Mouse (Mus musculus) urinary bladder, adult 2 months (tissue): ENCODE results near the gene Uqcc2. TPM values are rescaled to one million over a fixed set of nuclear protein-coding genes. Genes with fewer than 3 reads are reported as not detected.

ENCODE experiments used
- DNase-seq: peaks from one replicate; pipeline ENCODE4 v3.0.0; 2022; ENCODE audit warnings: low spot score
- polyA plus RNA-seq: library from polyadenylated mRNA; depleted of rRNA; stranded (reverse); fragments of >200 nt; gene quantifications from 2 replicates; pipeline ENCODE4 v1.2.3, GENCODE M21; 2012; rRNA removed

Uqcc2 gene
- 175 and 243 TPM in 2 replicates for polyA plus RNA-seq

DNA sequence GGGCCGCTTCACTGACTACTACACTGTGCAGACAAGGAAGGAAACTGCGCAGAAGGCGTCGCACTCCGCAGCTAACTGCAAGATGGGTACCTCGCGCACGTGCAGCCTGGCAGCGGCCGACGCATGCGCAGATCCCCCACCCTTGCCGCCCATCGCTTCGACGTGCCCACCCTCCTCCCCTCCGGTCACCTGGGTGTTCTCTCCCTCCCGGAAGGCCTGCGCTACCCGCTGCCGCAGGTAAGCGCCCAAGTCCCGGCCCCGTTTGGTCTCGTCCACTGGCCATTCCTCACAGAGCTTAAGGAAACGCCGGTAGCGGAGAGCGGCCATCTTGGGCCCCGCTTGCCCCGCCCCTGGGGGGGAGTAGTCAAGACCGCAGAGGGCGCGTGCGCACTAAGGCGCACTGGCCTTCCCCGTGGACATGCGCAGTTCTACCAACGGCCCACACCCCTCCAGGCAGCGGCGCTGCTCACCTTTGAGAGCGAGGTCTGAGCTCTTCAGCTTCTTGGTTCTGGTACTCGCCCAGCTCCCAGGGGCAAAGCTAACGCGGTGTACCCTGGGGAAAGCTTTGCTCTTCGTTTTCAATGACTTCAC is at the start of gene Uqcc2:
TSS of gene Uqcc2 (minus strand) at position 366 of the 591 bp plus-strand sequence.
- DNase-seq, result peak; percentile 97

DNA sequence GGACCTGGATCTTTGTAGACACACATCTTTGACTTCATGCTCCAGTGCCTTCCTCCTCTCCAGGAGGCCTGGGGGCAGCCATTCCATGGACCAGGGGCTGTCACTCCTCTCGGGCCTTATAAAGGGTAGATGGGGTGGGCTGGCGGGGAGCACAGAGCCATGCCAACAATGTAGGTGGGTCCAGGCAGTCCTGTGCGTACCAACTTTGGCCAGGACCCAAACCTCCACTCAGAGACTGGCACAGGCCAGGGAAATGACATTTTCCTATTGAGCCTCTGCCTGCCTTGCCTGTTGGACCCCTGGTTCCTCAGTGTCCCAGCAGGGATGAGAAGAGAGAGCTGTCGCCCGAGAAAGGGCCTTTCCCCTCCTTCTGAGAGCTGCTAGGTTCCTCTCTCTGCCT is 48.7 kb upstream of the Uqcc2 start:
- DNase-seq, result no peak

DNA sequence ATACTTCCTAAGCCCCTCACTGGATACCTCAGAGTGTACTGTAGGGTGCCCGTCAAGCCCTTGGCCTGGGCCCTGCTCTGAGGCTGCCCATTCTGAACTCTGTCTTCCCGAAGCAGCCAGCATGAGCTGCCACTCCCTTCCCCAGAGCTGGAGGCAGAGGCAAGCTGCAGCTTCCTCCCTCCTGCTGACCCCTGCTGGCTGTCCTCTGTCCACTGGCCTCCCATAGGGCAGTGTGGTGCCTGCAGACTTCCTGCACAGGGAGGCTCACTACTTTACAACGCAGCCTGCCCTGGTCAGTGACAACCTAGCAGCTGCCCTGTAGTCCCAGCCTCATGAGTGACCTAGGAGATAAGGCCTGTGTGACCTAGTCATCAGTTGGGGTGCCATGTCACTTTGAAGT is 48.0 kb upstream of the Uqcc2 start:
- no peak for DNase-seq

DNA sequence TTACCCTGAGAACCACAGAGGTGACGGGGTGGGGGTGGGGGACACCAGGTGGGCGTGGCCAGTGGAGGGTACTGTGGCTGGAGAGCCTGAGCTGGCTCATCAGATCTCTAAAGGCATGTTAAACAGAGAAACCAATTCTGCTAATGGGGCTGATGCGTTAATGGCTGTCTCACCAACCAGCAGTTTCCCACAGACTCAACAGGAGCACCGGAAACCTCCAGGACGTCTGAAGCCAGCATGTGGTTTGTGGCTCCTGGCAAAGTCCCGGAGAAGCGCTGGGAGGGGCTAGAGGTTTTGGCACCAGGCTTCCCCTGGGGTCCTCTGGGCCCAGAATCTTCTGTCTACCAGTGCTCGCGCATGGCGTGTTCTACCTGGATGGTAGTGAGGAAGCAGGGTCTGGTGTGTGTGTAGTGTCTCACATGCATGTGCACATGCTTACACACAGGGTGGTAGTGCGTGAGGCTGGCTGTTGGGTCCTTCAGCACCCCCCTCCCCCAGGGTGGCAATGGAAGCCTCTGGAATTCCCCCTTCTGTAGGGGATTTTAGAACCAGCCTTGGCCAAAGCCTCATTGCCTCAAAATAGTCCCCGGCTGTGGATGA is 46.1 kb upstream of the Uqcc2 start:
- DNase-seq, result no peak

DNA sequence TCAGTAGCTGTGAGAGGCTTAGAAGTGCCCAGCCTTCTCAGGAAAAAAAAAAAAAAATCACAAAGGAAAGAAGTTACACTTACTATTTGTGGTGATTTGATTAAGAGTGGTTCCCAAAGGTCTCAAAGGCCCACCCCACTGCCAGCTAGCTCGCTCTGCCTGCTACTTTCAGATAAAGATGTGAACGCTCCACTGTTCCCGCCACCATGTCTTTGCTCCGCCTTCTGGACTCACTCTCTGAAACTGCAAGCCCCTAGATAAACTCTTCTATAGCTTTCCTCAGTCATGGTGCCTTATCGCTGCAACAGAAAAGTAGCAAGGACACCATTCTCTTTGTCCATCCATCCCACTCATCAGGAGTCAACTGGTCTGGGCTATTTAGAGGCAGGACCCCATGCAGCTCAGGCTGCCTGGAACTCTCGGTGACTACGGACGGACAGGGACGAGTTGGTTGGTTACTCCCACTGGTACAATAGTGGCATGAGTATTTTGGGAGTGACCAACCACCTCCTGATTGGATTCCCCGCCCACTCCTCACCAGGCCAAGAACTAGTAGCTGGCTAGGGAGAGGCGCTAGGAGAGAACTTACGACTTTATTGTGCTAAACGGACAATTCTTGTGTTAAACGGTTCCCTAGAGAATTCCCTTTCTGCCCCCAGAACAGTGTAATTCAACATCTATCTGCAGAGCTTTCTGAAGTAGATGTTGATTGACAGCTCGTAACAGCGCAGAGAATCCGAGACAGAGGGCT is 44.9 kb upstream of the Uqcc2 start:
- no peak for DNase-seq

DNA sequence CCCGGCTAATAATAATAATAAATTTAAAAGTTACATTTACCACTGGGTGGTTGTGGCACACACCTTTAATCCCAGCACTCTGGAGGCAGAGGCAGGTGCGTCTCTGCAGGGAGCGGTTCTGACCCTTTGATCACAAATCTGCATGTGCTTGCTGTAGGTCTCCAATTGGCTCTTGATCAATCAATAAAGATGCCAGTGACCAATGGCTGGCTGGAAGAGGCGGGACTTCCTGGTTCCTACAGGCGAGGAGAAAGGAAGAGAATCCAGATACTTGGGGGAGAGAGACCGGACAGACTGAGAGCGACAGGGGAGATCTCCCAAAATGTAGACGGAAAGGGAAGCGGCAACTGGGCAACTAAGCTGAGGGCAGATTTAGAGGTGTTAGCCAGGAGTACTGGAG is 44.3 kb upstream of the Uqcc2 start:
- no peak for DNase-seq

DNA sequence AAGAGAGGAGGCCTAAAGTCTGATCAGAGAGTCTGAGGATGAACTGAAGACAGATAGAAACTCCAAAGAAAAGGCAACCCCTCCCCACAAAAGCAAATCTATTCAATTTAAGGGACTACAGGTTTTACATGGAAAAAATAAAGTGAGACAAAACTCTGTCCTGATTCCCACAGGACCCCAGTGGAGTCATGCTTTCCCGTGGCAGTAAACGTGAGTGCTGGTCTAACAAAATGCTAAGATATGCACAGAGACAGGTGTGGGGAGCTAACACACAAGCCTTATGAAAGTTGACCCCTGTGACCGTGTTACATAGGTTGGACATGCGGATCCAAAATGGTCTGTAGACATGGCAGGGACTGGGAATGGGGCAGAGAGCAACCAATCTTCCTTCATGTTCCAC is 43.0 kb upstream of the Uqcc2 start:
- DNase-seq, result no peak

DNA sequence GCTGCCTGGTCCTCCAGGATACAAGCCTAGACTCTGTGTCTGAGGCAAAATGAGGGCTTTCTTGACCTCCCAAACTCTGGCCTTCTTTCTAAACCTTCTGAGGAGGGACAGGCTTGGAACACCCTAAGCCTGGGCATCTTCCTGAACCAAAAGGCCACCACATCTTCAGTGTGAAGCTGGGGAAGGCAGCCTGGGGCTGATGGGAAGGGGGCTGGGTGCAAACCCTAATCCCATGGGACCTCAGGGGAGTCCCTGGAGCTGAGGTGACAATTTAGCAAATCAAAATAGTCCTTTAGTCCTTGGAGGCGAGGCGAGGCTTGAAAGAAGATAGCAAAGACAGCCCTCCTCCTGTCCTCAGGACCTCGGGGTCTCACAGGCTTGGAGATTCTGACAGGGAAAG is 42.6 kb upstream of the Uqcc2 start:
- no peak for DNase-seq

DNA sequence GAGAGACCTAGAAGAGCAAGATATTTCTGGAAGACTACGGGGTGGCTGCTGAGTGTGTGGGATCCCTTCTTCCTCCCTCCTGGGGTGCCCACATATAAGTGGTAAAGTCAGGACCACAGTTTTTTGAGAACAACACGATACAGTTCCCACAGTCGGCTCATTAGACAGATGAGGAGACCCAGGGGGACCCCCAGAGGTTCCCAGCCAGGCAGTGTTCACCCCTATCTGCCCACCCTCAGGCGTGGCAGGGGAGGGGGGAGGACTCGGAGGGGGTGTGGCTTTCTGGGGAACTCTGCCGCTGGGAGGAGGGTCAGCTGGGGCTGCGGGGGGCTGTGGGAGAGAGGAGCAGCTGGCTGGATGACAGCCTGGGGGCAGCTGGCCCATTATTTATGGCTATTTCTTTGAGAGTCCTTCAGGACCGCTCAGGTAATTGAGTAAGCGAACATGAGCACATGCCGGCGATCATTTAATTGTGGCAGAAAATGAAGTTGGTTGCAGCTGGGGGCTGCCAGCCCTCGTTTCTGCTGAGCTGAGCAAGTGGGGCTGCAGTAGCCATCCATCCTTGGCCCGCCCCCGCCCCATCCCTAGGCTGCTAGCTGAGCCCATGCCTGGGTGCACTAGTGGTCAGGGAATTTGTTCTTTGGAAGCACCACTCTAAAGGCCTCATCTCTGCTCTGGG is 41.6 kb upstream of the Uqcc2 start:
- no peak for DNase-seq

DNA sequence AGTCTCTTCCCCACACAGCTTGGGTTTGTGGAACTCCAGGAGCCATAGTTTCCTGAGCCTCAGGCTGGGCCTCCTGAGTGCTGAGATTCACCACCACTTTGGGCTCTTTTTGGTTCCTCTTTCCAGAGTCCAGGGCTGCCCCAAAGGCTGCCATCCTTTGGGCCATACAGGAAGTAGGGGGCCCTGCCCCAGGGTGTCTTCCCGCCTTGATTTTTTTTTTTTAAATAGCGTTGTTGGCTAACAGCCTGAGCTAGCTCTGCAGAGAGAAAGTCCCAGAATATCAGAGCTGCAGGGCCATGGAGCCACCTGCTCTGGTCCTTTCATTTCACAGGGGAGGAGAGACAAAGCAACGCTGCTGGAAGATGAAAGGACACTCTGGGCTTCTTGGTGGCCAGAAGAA is 40.0 kb upstream of the Uqcc2 start:
- DNase-seq, result no peak

DNA sequence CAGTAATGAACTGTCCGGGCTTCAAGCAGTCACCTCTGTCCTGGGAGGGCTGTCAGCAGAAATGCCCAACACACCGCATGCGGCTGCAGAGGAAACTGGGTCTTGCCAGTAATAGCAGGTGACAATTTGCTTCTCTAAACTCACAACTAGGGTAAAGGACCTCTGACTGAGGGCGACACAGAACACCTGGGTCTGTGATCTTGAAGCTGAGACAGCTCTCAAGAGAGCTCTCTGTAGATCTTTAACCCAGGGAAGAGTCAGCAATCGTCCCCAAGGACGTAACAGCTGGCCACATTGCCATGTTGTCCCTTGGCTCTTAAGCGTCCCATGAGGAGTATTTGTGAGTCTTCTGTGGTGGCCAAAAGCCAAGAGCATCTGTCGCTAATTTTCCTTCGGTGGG is 38.7 kb upstream of the Uqcc2 start:
- DNase-seq, result no peak

DNA sequence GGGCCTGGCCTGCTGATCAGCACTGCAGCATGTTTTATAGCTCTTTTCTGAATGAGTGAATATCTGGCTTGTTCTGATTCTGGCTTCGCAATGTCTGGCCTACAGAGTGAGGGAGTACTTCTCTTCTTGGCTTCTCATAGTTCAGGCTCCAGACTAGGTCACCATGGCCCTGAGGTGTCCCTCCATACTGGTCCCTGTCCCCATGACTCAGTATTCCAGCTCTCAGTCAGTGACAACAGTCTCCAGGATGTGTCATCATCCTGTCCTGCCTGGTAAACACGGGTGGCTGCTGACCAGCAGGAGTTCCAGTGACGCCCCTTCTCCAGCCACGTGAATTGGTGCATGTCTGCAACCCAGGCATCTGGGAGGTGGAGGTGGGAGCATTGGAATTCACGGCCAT is 37.4 kb upstream of the Uqcc2 start:
- no peak for DNase-seq

DNA sequence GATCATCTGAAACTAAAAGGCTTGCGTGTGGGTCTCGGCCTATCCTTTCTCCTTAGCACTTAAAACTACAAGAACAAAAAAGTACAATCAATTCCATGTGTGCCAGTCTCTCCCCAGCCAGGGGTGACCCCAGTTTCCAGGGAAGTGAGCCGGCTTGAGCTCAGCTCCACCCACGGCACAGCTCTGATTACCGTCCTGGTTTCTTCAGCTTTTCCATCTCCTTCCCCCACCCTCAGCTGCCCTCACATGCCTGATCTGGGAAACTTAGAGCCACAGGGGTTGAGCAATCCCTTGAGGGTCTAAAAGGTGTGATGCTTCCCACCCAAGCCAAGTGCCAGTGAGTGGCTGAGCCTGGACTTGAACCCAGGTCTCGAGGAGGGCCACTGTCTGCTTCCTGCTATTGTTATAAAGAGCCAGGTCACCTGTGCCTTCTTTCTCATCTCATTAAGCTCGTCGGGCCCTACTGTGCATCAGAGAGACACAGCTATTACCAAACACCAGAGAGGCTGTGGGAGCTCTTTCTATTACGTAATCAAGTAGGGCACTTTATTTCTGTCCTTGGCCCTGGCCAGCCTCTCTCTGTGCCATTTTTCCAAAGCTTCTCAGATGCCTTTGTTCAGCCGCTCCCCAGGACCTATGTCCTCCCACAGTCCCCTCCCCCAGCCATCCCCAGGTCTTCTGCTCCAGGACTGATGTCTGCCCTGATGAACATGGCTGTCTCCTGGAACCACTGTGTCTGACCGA is 36.4 kb upstream of the Uqcc2 start:
- no peak for DNase-seq

DNA sequence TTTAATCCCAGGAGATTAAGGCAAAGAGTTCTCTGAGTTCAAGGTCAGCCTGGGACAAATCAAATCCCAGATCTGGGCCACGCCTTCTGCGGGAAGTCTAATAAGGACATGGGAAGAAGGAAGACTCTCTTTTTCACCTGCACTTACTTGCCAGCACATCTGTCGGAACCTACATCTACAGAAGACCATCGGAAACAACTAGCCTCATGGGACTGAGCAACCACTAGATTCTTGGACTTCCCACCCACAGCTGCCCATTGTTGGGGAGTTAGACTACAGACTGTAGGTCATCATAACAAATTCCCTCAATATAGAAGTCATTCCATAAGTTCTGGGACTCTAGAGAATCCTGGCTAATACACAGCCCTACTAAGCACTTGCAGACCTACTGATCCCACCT is 34.9 kb upstream of the Uqcc2 start:
- no peak for DNase-seq

DNA sequence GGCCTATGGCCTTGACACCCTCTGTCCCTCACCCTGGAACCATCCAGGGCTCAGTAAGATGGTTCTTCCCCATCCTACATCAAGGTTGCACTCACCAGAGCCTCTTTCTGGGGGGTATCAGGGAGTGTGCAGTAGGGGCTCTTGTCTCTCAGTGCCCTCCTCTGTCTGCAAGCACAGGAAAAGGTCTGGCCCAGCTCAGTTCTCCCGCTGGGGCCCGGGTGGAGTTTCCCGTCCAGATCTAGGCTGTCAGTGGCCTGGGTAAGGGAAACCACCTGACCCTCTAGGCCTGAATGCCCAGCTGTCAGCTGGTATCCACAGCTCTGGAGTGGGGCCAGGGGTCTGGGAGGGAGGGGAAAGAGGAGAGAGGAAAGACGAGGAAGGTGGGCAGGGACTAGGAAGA is 33.8 kb upstream of the Uqcc2 start, which contains the start of gene Ip6k3:
TSS of gene Ip6k3 (minus strand) at position 251 of the 400 bp plus-strand sequence.
- DNase-seq, result no peak

DNA sequence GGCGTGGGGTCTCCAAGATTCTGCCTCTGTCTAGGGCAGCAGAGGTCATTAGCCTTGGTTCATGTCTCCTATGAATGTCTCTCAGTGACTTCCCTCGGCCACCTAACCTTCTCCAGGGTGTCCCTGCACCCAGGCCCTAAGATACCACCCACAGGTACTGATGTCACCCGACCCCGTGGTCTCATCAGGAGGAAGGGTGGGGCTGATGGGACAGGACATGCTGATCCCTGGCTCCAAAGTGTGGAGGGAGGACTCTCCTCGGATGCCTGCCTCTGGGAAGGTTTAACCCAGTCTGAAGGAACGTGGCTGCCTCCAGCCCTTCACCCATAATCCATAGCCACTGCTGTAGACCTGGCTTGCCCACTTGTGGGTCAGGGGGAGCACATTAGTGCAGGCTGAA is 33.2 kb upstream of the Uqcc2 start:
- no peak for DNase-seq

DNA sequence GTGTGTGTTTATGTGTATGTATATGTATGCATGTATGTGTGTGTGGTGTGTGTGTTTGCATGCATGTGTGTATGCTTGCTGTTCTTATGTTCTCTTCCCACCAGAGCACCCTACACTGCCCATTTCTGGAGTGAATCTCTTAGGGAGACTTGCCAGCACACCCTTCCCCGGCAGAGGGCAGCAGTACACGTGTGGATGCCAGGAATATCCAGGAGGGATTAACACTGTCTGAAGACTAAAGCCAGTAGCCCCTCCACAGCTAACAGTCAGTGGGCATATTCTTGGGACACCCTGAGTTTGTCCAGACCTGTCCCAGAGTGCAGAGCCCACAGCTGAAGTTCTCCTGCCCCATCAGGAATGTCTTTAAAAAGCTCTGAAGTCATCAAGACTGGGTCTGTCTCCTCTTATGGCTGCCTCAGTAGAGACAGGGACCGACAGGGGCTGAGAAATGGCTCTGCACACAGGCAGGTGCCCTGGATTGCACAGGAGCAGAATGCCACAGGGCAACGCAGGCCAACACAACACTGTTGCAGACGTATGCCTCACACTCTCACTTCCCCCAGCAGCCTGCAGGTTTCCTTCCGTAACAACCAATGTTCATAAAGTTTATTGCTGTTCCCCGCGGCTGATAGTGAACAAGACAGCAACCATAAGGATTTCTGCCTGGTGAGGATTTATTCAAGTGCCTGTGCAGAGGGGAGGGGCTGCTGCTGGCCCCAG is 31.5 kb upstream of the Uqcc2 start:
- DNase-seq, result no peak

DNA sequence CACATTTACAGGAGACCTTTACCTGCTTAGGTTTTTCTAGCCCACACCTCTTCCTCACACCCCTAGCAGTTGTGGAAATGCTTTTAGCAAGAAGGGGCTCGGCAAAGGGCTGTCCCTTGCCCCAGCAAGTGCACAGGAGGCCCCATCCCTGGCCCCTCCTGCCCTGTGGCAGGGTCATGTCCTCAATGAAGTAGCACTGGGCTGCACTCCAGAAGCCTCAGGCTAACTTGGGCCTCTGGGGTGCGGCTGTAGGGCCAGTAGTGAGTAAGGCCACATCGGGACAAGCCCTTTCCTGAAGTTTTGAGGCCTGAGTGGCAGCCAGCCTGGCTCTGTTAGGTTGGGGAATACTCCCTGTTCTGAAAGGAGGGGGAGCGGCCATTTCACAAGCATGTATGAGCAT is 27.2 kb upstream of the Uqcc2 start:
- DNase-seq, result no peak

DNA sequence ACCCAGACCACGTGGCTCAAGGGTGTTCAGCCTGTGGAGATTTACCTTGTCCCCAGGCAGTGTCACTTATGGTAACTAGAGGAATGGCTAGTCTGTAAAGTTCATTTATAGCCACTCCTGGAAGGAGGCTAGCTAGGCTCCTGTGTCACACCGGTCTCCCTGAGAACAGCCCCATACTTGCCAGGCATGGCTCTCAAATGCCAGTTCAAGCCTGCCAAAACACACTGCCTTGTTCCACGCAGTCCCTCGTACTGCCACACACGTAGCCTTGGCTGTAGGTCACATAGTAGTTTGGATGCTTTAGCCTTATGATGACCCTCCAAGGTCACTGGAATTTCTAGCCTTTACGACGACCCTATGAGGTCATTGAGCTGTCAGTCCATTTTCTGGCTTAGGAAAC is 25.5 kb upstream of the Uqcc2 start:
- DNase-seq, result no peak

DNA sequence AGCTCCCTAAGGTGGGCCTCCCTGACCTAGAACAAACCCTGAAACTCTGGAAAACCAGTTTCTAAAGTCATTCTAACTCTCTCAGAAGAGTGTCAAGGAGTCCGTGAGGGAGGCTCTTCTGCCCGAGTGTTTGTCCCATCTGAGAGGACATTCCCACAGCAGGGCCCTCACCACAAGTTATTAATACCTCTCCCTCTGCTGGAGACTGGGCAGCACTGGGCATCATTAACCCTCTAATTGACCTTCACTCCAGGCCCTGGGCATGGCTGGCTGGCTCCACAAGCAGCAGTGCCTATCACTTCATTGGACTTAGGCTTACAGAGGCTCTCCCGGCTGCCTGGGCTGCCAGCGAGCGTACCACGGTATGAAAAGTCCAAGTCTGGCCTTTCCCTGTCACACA is 24.7 kb upstream of the Uqcc2 start:
- no peak for DNase-seq

DNA sequence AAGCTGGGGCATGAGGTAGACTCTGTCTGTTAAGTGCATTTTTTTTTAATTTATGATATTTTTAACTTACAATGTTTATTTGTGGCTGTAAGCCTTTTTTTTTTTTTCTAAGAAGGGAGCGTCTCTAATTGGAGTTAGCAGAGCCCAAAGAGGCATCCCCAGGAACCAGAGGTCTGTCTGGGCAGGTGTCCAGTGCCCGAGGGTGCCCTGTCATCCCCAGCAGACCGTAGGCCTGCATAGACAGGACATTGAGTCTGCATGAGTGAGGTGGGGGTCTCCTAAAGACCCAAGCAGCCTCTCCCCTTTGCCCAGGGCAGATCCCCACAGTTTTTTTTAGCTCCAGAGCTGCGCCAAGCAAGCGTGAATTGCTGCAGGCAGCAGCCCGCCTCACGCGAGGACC is 22.0 kb upstream of the Uqcc2 start:
- DNase-seq, result no peak
